Mouse (Mus musculus) thymus, adult 2 months (tissue): Measurements from ENCODE around the gene Mrpl38. TPM values are rescaled to one million over a fixed set of nuclear protein-coding genes. Genes with fewer than 3 reads are reported as not detected.
A peak's percentile ranks its signal among the peaks of the same experiment; 100 is the strongest.

ENCODE experiments used
- DNase-seq: peaks from one replicate; pipeline ENCODE4 v3.0.0; 2021
- H3K27ac ChIP-seq: fragments of 200-500 bp; 2 replicates; pipeline ENCODE4 v1.5.1; 2012; ENCODE audit warnings: low read length, control low read depth; ENCODE audit not compliant: control insufficient read depth, insufficient read depth
- H3K27me3 ChIP-seq: fragments of 200-500 bp; 2 replicates; pipeline ENCODE4 v1.6.1; 2012; ENCODE audit warnings: mild to moderate bottlenecking, low read length, moderate library complexity, mixed read lengths; ENCODE audit not compliant: control insufficient read depth, insufficient read depth
- H3K36me3 ChIP-seq: fragments of 200-500 bp; 2 replicates; pipeline ENCODE4 v1.6.1; 2012; ENCODE audit warnings: mild to moderate bottlenecking, low read length, moderate library complexity; ENCODE audit not compliant: control insufficient read depth, insufficient read depth
- H3K4me1 ChIP-seq: fragments of 200-500 bp; replicated peaks from 2 replicates; pipeline ENCODE4 v1.6.1; 2012; ENCODE audit warnings: low read length; ENCODE audit not compliant: control insufficient read depth, insufficient read depth
- H3K4me3 ChIP-seq: fragments of 200-500 bp; 2 replicates; pipeline ENCODE4 v1.5.1; 2012; ENCODE audit warnings: mild to moderate bottlenecking, low read length, control low read depth, moderate library complexity; ENCODE audit not compliant: control insufficient read depth, insufficient read depth
- CTCF ChIP-seq: fragments of 200-500 bp; IDR thresholded peaks from 2 replicates; pipeline ENCODE4 v1.5.1; 2012; ENCODE audit warnings: mild to moderate bottlenecking, control low read depth, low read length, moderate library complexity, borderline replicate concordance; ENCODE audit not compliant: control insufficient read depth, poor library complexity, insufficient read depth; ENCODE audit errors: extremely low read depth
- POLR2A ChIP-seq: fragments of 200-500 bp; IDR thresholded peaks from 2 replicates; pipeline ENCODE4 v1.6.1; 2012; ENCODE audit warnings: mild to moderate bottlenecking, low read length, control low read depth, moderate library complexity; ENCODE audit not compliant: control insufficient read depth, poor library complexity, insufficient read depth; ENCODE audit errors: extremely low read depth
- WGBS: fragments of 180-500 bp; shearing (Covaris S2); methylation state at CpG from one replicate; pipeline ENCODE4 v1.1.7; 2018; 5-methylcytosine and 5-hydroxymethylcytosine counted together
- polyA plus RNA-seq: library from polyadenylated mRNA; depleted of rRNA; stranded (reverse); fragments of >200 nt; gene quantifications from 2 replicates; pipeline ENCODE4 v1.2.3, GENCODE M21; 2012

Mrpl38 gene
- polyA plus RNA-seq, 1 experiment = 54.7 TPM

DNA sequence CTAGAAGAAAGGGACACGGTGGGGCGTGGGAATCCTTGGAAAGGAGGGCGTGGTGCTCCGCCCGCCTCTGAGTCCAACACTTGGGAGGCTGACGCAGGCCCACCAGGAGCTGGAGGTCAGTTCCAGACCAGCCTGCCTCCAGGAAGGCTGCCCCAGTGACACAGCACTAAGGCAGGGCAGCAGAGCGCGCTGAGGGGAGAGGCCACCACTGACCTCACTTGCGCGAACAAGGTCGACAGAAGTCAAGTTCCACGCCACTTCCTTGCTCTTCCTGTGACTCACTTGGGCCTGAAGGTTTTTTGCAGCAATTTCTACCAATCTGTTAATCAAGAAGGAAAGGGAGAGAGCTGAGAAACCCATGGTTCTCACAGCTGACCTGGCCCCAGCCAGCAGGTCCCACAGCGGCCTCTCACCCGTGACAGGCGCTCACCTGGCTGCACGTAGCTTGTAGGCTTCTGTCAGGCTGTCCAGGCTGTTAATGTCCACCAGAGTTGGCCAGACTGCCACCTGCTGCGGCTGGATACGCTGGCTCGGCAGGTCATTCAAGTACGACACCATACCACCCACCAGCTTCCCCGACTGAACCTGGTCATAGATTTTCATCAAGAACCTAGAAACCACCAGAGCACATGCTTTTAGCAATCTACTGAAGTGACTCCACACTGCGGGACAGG lies 36.2 kb upstream of the Mrpl38 start:
- Histone ChIP-seq H3K27ac (no peak overlapping the region), H3K4me3 (no peak overlapping the region), H3K4me1 (no peaks in the 10 kb centered on the region), H3K36me3 (peaks cover 44% of the 10 kb centered on the region), H3K27me3 (no peaks in the 10 kb centered on the region)
- WGBS = 98% methylated on average over 22 of the region's 22 CpGs
- TF ChIP-seq POLR2A (no peak), CTCF (no peak)
- no peak for DNase-seq

DNA sequence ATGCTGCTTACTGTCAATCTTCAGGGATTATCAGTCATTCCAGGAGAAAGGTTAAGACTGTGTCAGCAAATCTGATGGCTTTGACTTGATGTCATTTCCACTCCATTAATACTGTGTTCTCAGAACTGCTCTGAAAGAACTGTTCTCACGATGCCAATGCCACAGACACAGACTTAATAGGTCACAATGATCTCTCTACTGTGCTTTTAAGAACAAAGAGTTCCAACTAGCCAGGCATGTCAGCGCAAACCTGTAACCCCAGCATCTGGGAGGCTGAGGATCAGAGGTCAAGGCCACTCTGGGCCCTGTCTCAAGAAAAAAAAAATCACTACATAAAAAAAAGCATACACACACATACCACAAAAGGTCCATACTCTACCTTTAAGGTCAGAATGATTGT lies 33.3 kb upstream of the Mrpl38 start:
- no peak for DNase-seq
- H3K4me1 ChIP-seq = peaks cover 3% of the 10 kb centered on the region
- WGBS = 93% methylated on average over 2 of the region's 2 CpGs
- no peak overlapping the region for H3K27ac ChIP-seq
- H3K4me3 ChIP-seq = no peak overlapping the region
- no peaks in the 10 kb centered on the region for H3K27me3 ChIP-seq
- H3K36me3 ChIP-seq = peaks cover 29% of the 10 kb centered on the region
- no peak for TF ChIP-seq POLR2A
- TF ChIP-seq CTCF = no peak

DNA sequence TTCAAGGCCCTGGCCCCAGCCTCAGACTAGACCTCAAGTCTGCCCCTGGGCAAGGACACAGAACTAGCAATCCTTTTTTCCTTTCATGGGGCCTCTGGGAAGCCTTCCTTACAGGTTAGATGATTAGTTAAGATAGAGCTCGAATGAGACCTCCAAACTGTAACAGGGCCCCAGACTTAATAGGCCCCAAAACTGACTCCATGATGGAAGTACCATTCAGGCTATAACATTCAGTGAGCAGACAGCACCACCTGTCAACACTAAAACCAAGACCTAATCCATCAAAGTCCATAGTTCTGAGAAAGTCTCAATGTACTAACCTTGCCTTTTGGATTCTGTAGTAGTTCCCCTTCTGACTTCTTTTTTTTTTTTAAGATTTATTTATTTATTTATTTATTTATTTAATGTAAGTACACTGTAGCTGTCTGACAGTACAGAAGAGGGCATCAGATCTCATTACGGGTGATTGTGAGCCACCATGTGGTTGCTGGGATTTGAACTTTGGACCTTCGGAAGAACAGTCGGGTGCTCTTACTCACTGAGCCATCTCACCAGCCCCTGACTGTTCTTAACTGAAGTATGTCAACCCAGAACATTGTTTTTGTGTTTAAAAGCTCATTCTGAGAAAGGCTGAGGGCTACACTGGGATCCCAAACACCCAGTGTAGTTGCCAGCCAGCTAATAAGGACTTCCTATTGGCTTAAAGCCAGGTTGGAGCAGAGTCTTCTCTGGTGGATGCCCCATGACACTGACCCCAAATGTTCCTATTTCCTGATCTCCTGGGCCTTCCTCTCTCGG lies 31.5 kb upstream of the Mrpl38 start:
- H3K27ac ChIP-seq = no peak overlapping the region
- TF ChIP-seq CTCF (no peak), POLR2A (no peak)
- H3K4me3 ChIP-seq = no peak overlapping the region
- peaks cover 3% of the 10 kb centered on the region for H3K4me1 ChIP-seq
- H3K36me3 ChIP-seq = peaks cover 25% of the 10 kb centered on the region
- H3K27me3 ChIP-seq = no peaks in the 10 kb centered on the region
- 90% methylated on average over 5 of the region's 5 CpGs for WGBS
- DNase-seq = no peak

DNA sequence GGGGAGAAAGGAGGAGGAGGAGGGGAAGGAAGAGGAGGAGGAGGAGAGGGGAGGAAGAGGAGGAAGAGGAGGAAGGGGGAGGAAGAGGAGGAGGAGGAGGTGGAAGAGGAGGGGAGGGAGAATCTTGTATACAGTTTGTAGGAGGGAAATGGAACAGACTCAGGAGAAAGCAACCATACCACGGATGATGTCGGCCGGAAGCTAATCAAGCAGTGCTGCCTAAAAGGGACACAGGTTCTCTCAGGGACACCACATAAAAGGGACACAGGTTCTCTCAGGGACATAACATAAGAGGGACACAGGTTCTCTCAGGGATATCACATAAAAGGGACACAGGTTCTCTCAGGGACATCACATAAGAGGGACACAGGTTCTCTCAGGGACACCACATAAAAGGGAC lies 30.5 kb upstream of the Mrpl38 start:
- Histone ChIP-seq H3K27me3 (no peaks in the 10 kb centered on the region), H3K27ac (no peak overlapping the region), H3K4me3 (no peak overlapping the region), H3K4me1 (peaks cover 3% of the 10 kb centered on the region), H3K36me3 (peaks cover 17% of the 10 kb centered on the region)
- WGBS = 96% methylated on average over 3 of the region's 3 CpGs
- TF ChIP-seq POLR2A (no peak), CTCF (no peak)
- DNase-seq = no peak

DNA sequence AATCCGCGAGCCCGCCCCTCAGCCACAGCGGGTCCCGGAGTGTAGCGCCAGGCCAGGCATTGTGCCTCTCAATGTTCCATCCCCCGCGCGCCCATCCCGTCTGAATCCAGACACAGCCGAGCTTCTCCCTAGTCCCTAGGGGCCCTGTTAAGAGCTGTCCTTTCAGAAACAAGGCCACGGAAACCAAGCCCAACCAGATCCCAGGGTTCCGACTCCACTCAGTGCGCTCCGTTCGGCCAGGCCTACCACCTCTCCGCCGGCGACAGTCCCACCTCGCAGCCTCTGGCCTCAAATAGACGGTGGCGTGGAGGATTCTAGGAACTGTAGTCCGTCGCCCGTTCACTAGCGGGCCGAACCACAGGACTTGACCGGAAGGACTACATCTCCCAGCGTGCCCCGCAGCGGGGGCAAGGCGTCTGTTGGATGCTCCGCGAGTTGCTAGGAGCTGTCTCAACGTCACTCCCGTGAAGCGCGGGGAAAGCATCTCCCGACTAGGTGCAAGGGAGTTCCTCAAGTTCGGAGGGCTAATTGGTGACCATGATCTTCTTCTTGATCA lies 29.3 kb upstream of the Mrpl38 start, which contains the start of gene Fbf1:
Gene Fbf1 (minus strand): TSS at position 283 of the 556 bp plus-strand sequence.
- under 1% methylated on average over 40 of the region's 40 CpGs for WGBS
- no peaks in the 10 kb centered on the region for H3K27me3 ChIP-seq
- peak; percentile 94 for DNase-seq
- peaks cover 3% of the 10 kb centered on the region for H3K4me1 ChIP-seq
- H3K27ac ChIP-seq = peak within 1 kb of the TSS; percentile 46
- TF ChIP-seq CTCF = 0 out of 2 replicates have a peak, but pooled peaks have one; percentile 23
- no peak; the same call in 1 of the 2 replicates for TF ChIP-seq POLR2A
- peaks cover 5% of the 10 kb centered on the region; the same call in 1 of the 2 replicates for H3K36me3 ChIP-seq
- H3K4me3 ChIP-seq = peak within 1 kb of the TSS; percentile 75

DNA sequence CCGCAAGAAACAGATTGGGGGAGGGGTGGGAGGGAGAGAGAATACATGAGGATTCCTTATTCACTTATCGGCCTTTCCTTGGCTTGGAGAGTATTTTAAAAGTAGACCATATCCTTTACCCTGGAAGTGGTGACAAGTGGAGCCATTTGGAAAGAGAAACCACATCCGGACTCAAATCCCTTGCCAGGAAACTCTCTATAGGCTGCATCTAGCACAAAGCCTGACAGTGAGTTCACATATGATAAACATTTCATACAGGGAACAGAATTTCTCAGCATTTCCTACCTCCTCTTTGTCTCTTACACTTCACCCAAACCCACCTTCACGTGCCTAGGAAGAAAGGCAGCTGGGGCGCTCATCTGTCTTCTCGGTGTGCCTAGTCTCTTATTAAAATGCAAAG lies 28.6 kb upstream of the Mrpl38 start:
- no peaks in the 10 kb centered on the region for H3K36me3 ChIP-seq
- DNase-seq = peak; percentile 4
- H3K4me1 ChIP-seq = peaks cover 3% of the 10 kb centered on the region
- H3K27ac ChIP-seq = peak overlapping the region; percentile 46
- TF ChIP-seq POLR2A = no peak
- no peak for TF ChIP-seq CTCF
- H3K4me3 ChIP-seq = peak overlapping the region; percentile 75
- no peaks in the 10 kb centered on the region for H3K27me3 ChIP-seq
- WGBS = 22% methylated on average over 6 of the region's 6 CpGs
